Mouse (Mus musculus): Measurements from ENCODE around the gene 1700014D04Rik.
"Not testable (repeated sequence)": the region's sequence is repeated elsewhere in the genome, so short reads cannot be mapped to it uniquely, and the experiment has no call there.

The 1700014D04Rik gene

DNA sequence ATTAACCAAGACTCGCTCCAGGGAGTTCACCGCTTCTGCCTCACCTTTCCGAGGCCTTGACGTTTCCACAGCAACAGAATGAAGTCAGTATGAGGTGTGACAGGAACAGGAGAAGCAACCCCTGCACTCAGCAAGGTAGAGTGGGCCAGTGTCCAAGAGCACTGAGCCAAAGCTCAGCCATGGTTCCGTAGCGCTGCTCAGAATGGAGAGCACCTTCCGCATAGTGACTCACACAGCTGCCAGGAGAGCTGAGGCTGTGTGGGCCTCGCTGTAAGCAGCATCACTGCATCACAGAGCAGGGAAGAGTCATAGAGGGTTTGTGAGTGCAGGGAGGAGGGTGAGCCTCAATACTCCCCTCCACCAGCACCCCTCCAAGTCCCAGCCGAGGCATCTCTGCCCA, at the start of gene 1700014D04Rik:
TSS of gene 1700014D04Rik (minus strand) at position 42 of the 400 bp plus-strand sequence.
- no peak for ATAC-seq (ENCODE audit: insufficient number of reproducible peaks, low FRiP score, low TSS enrichment)

DNA sequence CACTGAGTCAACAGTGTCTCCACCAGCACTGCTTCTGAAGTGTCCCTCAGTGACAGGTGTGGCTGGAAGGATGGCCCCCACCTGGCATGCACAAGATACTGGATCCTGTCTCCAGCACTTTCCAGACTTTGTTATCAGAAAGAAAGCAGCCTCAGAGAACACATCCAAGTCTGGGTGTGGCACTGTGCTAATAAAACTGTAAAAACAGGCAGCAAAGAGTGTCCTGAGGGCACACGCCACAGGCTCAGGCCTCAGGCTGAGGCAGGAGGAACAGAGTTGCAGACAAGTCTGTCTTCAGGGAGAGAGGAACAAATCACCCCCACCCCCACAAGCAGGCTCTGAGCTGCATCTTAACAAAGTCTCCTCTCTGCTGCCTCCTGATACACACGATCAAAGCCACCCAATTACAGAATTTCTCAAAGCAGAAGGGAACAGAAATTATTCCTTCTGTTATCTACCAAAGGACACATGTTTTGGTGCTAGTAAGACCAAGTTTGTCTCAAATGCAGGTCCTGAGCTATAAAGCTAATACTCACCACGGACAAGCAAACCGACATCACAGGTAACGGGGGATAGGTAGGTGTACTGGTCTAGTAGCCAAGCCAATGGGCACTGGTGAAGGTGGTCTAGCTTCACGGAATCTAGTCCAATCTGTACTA, 49.4 kb upstream of the 1700014D04Rik start:
- no peak for ATAC-seq (ENCODE audit: insufficient number of reproducible peaks, low FRiP score, low TSS enrichment)

DNA sequence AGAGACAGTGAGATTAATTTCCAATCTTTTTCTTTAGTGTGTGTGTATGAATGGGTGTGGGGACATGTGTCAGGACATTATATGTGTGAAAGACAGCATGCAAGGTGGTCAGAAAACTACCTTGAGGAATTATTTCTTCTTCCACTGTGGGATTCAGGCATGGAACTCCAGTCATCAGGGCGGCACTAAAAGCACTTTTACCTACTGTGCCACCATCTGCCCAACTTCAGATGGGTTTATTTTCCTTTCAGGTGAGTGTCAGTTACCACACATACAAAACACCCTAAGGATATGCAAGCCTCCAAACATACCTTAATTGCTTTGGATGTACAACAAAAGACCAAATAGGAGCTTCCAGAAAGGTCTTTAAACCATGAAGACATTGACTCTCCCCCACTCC, 48.2 kb upstream of the 1700014D04Rik start:
- peak; percentile 40; the same call in 1 of the 2 replicates for ATAC-seq (ENCODE audit: insufficient number of reproducible peaks, low FRiP score, low TSS enrichment)

DNA sequence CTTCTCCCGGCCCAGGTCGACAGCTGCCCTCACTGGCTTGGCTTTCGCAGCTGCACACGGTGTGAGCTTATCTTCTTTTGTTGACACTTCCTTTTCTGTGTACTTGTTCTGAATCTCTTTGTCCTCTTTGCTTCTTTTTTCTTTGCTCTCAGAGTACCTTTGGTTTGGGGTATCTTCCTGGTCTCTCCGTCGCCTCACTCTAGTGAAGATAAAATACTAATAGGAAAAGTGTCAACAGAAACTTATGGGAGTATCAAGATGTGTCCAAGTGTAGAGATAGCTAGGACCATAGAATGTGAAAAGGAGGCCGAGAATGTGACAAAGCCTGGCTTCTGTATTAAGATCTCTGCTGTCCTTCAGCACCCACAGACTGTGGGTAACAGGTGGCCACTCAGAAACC, 35.6 kb upstream of the 1700014D04Rik start, which contains the start of gene Gm49354:
TSS of gene Gm49354 (minus strand) at position 101 of the 400 bp plus-strand sequence.
- ATAC-seq (ENCODE audit: insufficient number of reproducible peaks, low FRiP score, low TSS enrichment) = no peak

DNA sequence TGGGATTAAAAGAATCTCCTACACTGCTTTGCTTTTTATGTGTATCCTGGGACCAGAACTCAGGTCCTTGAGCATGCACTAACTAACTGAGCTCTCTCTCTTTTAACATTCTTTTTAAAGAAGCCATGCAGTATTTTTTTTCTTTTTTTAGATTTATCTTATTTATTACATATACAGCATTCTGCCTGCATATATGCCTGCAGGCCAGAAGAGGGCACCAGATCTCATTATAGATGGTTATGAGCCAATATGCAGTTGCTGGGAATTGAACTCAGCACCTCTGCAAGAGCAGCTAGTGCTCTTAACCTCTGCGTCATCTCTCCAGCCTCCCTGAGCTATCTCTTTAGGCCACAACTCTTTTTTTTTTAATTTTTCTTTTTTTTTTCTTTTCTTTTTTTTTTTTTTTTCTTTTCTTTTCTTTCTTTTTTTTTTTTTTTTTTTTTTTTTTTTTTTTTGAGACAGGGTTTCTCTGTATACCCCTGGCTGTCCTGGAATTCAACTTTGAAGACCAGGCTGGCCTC, 33.3 kb upstream of the 1700014D04Rik start:
- not testable (repeated sequence) for ATAC-seq (ENCODE audit: insufficient number of reproducible peaks, low FRiP score, low TSS enrichment)

DNA sequence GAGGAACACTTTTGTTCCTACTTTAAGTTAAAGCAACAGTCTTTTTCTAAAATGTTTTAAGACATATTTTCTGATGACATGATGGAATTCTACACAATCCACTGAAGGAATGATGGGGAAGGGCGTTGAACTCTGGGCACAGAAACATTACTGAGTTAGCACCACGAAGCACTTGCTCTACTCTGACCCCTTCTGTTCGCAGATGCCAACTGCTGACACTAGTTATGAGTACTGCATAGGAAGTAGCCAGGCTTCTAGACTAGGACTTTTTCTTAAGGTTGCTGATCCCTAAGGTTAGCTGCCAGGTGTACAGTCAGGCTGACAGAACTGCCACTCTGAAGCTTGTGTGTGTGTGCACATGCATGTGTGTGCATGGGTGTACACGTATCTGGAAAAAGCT, 32.7 kb upstream of the 1700014D04Rik start:
- ATAC-seq (ENCODE audit: insufficient number of reproducible peaks, low FRiP score, low TSS enrichment) = no peak

DNA sequence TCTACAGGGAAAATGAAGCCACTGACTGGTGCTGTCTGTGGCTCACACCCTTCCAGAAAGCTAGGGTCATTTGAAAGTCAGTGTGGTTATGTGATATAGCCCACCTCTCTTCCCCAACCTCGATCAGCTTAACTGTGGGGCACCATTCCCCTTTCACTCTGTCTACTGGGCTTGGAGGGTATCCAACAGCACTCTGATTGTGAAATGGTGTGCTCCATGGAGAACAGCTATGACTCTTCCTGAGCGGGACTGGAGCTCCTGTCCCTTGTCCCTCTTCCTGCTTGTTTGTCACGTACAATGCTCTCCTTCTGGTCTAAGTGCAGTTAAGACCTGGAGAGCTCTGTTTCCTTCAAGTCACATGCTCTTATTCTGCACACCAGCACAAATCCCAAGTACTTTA, 28.6 kb upstream of the 1700014D04Rik start:
- ATAC-seq (ENCODE audit: insufficient number of reproducible peaks, low FRiP score, low TSS enrichment) = no peak

DNA sequence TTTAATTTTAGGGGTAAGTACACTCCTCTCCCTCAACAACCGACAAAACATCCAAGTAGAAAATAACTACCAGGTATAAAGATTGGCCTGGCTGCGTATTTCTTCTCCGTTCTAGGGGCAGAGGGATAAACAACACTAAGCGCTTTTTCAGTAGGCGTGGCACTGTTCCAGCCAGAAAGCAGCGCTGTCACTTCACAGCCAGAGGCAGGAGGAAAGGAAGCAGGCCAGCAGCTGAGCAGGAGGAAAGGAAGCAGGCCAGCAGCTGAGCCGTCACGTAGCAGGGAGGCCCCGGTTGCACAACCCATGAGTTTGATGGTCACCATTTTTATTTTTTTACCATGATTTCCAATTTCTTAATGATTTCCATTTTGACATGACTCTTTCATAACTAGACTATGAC, 24.7 kb upstream of the 1700014D04Rik start:
- ATAC-seq (ENCODE audit: insufficient number of reproducible peaks, low FRiP score, low TSS enrichment) = no peak

DNA sequence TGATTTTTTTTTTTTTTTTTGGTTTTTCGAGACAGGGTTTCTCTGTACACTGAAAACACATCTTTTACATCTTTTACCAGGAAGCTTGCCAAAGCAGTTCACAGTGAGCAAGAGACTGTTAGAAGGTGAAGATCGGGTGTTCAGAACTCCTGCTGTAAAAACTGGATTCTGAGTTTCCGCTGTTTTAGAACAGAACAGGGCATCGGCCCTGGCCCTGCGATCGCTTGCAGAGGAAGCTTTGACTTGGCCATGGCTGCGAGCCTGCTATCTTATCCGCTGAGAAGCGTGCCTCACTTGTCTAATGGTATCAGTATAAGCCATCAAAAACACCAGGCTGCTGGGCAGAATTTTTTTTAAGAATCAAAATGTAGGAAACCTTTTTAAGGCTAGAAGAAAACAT, 24.3 kb upstream of the 1700014D04Rik start:
- ATAC-seq (ENCODE audit: insufficient number of reproducible peaks, low FRiP score, low TSS enrichment) = no peak

DNA sequence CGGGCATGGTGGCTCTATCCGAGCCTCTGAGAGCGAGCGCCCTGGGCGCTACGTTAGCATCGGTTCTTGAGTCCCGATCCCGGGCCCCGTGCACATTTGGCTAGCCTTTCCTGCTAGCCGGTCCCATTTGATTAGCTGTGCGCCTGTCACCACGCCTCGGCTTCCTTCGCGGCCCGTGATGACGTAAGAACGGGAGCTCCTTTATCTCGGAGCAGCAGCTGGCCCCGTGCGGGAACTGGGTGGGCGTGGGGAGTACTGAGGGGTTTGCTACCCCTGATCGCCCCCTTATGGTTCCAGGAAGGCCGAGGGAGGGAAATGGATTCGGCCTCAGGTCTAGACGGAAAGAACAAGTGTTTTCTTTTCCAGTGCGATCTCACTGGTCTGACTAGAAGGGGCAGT, 23.6 kb upstream of the 1700014D04Rik start:
- ATAC-seq (ENCODE audit: insufficient number of reproducible peaks, low FRiP score, low TSS enrichment) = peak; percentile 51

DNA sequence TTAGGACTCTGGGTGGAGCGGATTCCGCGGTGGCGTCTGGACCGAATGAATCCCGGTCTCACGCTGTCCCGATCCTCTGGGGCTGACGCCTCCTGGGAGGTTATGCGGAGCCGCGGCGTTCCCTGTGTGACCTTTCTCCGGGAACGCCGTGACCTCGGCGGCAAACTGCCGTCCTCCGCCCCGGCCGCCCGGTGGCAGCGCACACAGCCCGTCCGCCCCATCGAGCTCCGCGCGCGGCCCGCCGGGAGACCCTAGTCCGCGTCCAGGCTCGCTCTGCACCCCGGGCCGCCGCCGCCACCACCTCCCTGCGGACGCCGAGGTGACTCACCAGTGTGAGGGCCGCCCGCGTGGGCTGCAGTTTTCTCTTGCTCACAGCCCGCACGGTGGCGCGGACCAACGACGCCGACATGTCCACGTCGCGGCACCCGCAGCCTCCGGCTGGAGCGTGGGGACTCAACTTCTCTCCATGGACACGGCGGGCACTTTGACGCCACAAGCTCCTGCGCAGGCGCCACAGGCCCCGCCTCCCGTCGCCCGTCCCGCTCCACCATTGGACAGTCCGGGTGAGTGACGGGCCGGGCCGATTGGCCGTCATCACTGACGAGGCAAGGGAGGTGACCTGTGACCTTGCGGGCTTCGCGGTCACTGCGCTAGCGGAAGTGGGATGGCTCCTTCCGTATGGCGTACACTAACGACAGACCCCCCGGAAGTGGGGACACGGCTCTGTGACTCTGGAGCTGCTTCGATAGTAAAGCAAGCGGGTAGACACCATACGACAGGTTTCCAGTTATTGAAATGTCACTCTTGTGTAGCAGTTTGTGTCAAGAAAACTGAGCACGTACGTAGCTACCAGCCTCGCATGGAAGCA, 23.0 kb upstream of the 1700014D04Rik start, which contains the start of gene Isca1:
TSS of gene Isca1 (minus strand) at position 515 of the 868 bp plus-strand sequence.
- ATAC-seq (ENCODE audit: insufficient number of reproducible peaks, low FRiP score, low TSS enrichment) = peak; percentile 96

DNA sequence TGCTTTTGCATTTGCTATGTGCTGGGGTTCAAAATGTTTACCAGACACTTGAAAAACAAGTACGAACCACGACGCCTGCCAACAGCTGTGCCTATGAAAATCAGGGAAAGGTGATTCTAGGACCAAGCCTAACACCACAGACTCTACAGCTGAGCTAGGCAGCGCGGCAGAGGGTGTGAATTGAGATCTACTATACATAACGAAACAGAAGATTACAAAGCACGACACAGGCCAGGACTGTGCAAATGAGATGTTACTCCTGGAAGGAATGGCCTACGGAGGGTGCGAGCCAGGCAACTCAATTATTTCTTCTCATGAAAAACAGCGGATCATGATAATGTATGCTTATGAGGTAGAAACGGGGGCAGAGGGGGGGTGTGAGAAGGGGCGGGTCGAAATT, 22.0 kb upstream of the 1700014D04Rik start:
- ATAC-seq (ENCODE audit: insufficient number of reproducible peaks, low FRiP score, low TSS enrichment) = no peak

DNA sequence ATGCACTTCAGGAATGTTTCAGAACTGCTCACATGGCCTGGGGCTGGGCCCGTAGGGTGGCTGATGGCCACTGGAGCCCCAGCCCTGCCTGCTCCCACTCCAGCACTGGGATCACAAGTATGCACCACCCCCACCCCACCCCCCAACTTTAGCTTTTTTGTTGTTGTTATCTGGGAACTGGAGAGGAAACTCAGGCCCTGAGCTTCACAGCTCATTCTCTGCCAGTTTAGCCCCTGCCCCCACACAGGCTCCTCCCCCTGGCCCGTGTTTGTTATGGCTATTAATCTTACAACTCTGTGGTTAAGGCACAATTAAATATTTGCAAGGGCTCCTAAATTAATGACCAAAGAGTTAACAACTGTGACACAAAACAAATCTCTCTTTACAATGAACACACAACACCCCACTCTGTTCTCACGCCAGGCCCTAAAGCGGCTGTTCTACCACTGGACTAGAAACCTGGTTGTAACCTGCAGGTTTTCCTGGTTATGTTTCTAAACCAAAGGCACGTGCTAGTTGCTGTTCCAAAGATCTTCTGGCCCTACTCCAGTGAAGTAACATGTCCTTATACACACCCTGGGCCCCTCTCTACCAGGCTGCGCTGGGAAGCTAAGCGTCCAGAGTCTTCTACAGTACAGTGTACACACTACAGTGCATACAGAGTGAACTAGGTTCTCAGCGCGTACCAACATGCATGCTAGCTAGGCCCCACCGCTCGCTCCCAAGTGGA, 20.4 kb upstream of the 1700014D04Rik start:
- no peak for ATAC-seq (ENCODE audit: insufficient number of reproducible peaks, low FRiP score, low TSS enrichment)

DNA sequence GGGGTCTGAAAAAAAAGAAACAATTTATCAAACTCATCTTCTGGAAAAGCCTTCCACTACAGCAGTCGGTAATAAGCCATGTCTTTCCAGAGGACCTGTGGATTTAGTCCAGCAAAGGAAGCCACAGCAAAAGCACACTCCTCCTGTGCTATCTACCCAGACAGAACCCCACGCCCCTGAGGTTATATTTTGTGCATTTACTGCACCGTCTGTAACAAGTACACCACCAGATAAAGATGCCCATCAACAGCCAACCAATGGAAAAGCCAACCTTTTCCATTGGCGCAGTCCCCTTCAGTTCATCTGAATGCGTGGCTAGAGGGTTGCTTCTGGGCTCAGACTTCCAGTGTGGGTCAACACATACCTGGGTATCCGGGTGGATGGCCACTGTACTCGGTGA, 16.2 kb upstream of the 1700014D04Rik start:
- no peak for ATAC-seq (ENCODE audit: insufficient number of reproducible peaks, low FRiP score, low TSS enrichment)

DNA sequence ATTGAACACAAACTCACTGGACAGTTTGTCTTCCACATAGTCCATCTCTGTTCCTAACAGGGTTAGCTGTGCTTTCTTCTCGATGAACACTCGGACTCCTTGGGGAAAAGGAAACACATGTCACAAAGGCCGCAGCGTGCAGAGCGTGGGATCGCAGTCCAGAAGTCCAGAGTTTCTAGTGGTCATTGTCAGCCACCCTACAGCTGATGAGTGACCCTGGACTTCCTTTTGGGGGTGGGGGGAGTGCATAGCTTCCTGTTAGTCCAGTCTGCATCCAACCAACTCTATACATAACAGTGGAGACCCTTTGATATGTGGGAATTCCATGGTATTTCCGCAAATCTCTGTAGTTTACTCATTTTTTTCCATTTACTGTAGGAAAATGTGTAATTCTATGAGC, 10.4 kb upstream of the 1700014D04Rik start:
- no peak for ATAC-seq (ENCODE audit: insufficient number of reproducible peaks, low FRiP score, low TSS enrichment)

DNA sequence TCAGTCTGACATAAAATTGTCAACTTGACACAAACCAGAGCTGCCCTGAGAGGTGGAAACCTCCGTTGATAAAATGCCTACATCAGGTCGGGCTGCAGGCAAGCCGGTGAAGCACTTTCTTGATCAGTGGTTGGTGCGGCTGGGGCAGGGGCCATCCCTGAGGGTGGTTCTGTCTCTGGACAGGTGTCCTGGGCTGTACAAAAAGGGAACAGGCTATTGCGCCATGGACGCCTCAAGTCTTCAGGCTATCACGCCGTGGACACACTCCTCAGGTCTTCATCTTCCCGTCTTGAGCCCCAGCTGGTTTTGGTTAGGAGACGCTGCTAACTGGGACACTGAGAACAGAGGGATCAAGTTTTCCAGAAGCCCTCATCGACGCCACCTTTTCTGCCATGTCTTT, 3.8 kb upstream of the 1700014D04Rik start:
- ATAC-seq (ENCODE audit: insufficient number of reproducible peaks, low FRiP score, low TSS enrichment) = no peak

DNA sequence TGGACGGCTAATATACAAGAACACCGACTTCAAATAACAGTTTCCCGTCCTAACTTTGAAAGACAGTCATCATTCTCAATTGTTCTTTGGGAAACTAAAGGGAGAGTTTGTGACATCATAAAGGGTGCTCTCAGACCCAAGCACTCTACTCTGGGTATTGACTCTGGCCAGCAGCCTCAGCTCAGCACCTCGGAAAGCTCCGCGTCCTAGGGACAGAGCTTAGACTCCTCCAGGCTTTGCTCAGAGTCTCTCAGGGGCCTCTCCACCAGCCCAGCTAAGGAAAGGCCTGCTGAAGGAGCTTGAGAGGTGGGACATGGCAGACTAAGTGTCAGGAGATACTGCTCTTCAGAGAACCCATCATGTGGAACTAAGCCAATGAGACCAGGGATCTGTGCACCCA, 388 bp downstream of the 1700014D04Rik start:
- ATAC-seq (ENCODE audit: insufficient number of reproducible peaks, low FRiP score, low TSS enrichment) = no peak

DNA sequence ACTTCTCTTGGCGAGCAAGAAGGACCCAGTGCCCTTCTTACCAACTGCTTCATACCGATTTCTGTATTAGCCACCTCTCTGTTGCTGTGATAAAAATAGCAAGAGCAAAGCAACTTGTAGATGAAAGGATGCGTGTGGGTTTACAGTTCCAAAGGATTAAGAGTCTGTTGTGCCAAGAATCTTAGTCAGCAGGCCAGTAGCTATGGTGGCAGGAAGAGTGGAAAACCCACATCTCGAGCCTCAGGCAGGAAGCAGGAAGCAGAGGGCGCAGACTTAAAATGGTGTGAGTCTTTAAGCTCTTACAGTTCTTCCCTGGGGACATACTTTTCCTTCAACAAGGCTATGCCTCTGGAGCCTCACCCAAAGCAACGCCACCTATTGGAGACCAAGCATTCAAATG, 1.1 kb downstream of the 1700014D04Rik start:
- no peak for ATAC-seq (ENCODE audit: insufficient number of reproducible peaks, low FRiP score, low TSS enrichment)

DNA sequence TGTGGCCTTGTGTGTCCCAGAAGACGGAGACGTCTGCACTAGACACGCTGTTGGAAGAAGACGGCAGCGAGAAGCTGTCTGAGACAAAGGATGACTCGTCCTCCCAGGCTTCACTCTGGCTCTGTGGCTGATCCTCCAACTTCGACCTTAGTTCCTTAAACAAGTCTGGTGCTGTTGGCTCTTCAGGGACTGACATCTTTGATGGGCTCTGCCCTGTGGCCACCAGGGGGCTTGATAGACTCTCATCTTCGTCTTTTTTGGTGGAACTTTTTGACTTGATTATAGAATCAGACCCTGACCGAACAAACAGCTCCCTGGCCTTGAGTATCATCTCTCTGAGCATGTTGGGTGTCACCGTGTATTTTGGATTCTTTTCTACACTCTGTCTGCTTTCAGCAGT, 4.9 kb downstream of the 1700014D04Rik start:
- ATAC-seq (ENCODE audit: insufficient number of reproducible peaks, low FRiP score, low TSS enrichment) = no peak

DNA sequence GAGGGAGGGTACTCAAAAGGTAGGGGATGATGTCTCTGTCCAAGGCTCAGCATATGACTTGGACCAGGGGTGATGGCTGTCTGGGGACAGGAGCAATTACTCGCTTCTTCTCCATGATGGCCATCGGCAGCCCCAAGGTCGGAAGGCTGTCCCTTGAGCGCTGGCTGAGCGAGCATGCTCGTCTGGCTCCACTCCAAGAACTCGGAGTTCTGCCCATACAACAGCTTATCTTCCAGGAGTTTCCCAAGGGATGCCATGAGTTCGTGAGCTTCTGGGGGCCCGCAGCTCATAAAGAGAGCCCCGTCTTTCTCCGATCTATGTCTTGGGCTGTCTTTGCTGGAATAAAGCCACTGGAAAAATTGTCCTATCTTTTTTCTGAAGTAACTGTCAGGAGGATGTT, 5.5 kb downstream of the 1700014D04Rik start:
- no peak for ATAC-seq (ENCODE audit: insufficient number of reproducible peaks, low FRiP score, low TSS enrichment)

DNA sequence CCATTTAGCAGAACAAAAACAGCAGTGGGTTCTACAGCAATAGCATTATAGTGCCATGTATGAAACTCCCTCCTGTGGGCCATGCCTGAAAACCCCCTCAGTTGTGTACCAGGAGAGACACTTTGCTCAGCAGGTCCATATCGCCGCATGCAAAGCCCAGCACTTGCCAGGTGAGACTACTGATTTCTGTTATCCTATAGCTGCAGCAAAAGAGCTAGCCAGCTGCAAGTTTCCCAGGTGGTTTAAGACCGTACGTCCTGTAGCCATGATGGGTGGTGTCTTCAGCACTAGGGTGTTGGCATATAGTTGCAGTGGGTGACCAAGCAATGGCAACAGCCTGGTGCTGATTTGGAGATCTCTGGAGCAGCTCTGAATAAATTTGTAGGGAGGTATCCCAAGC, 7.2 kb downstream of the 1700014D04Rik start:
- no peak for ATAC-seq (ENCODE audit: insufficient number of reproducible peaks, low FRiP score, low TSS enrichment)
